Mouse (Mus musculus) testis, adult 2 months (tissue): Measurements from ENCODE around the gene Abca9.

Source experiments
- CTCF ChIP-seq: fragments of 200-500 bp; IDR thresholded peaks from 2 replicates; pipeline ENCODE4 v1.5.1; 2012; ENCODE audit warnings: low read depth, mild to moderate bottlenecking, inconsistent platforms, low read length, moderate library complexity; ENCODE audit not compliant: control insufficient read depth, insufficient read depth, insufficient replicate concordance
- POLR2A ChIP-seq: fragments of 200-500 bp; IDR thresholded peaks from 2 replicates; pipeline ENCODE4 v1.6.1; 2012; ENCODE audit warnings: low read depth, mild to moderate bottlenecking, inconsistent platforms, low read length, moderate library complexity; ENCODE audit not compliant: control insufficient read depth

DNA sequence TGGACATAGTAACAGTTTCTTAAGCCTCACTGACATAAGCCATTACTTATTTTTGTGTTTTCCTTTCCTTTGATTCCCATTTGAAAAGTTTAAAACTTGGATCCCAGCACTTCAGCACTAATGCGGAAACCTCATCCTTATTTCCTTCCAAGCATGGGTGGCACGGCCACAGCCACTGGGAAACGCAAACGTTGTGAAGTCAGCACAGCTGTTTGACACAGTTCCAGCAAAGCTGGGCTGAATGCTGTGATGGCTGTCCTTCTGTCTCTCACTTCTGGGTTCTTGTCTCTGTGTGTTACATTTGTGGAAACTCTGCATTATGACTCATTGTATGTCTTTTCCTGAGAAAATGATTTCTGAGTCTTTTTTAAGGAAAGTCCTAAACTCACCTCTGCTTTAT, 107.0 kb downstream of the Abca9 start:
- no peak for TF ChIP-seq POLR2A
- TF ChIP-seq CTCF: no peak
